Mouse (Mus musculus) kidney, embryonic 16.5 days (tissue): ENCODE data around the gene Anxa9. TPM values are rescaled to one million over a fixed set of nuclear protein-coding genes. Genes with fewer than 3 reads are reported as not detected.

Source experiments
- ATAC-seq: fragments of 200-750 bp; cut with Nextera tagmentation; 2 replicates; pipeline ENCODE4 v1.8.0; 2017; ENCODE audit warnings: moderate TSS enrichment; ENCODE audit not compliant: low FRiP score, low TSS enrichment
- H3K27ac ChIP-seq: fragments of 300-500 bp; sonication (generic); 2 replicates; pipeline ENCODE4 v1.5.1; 2014; ENCODE audit warnings: low read length
- H3K27me3 ChIP-seq: fragments of 300-500 bp; sonication (generic); 2 replicates; pipeline ENCODE4 v1.6.1; 2014; ENCODE audit warnings: low read length, control low read depth, mixed read lengths; ENCODE audit not compliant: insufficient read depth
- H3K36me3 ChIP-seq: fragments of 300-500 bp; sonication (generic); 2 replicates; pipeline ENCODE4 v1.6.1; 2014; ENCODE audit warnings: low read length, control low read depth, mixed read lengths; ENCODE audit not compliant: insufficient read depth
- H3K4me1 ChIP-seq: fragments of 300-500 bp; sonication (generic); 2 replicates; pipeline ENCODE4 v1.6.1; 2014; ENCODE audit warnings: low read length, control low read depth, mixed read lengths; ENCODE audit not compliant: insufficient read depth
- H3K4me2 ChIP-seq: fragments of 300-500 bp; sonication (generic); replicated peaks from 2 replicates; pipeline ENCODE4 v1.6.1; 2014; ENCODE audit warnings: low read depth, low read length
- H3K4me3 ChIP-seq: fragments of 300-500 bp; sonication (generic); 2 replicates; pipeline ENCODE4 v1.5.1; 2014; ENCODE audit warnings: mild to moderate bottlenecking, low read length
- H3K9ac ChIP-seq: fragments of 300-500 bp; sonication (generic); replicated peaks from 2 replicates; pipeline ENCODE4 v1.6.1; 2014; ENCODE audit warnings: low read length
- H3K9me3 ChIP-seq: fragments of 300-500 bp; sonication (generic); 2 replicates; pipeline ENCODE4 v1.6.1; 2016; ENCODE audit warnings: low read length, control low read depth
- WGBS: fragments of 180-500 bp; shearing (Covaris S2); extraction: QIAGEN DNeasy Blood & Tissue Kit; methylation state at CpG from one replicate; pipeline ENCODE4 v1.1.7; 2014; 5-methylcytosine and 5-hydroxymethylcytosine counted together
- polyA plus RNA-seq: library from polyadenylated mRNA; unstranded; fragments of >200 nt; fragmentation: Nextera tagmentation; extraction: Ambion mirVana; gene quantifications from 2 replicates; pipeline ENCODE4 v1.2.1, GENCODE M21; 2015

Anxa9 gene
- polyA plus RNA-seq, 1 experiment from 2014 or later, result 8.6 TPM

DNA sequence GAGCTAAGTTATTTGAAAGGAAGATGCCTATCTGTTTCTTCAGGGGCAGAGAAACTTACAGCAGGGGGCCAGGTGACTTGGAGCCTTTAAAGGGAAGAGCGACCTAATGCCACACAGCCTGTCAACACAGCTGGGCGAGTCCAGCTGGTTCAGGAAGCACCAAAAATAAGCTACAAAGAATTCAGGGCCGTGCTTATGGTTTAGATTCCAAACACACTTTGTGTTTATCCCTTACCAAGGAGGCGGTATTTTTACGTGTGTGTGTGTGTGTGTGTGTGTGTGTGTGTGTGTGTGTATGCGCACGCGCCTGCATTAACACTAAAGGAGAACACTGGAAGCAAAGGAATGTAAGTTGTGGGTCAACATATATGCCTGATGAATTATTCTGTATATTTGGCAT is 26.2 kb downstream of the Anxa9 start:
- Histone ChIP-seq H3K9me3 (no peaks in the 10 kb centered on the region), H3K4me2 (peak overlapping the region; percentile 80), H3K4me3 (peak overlapping the region; percentile 73), H3K27ac (peak overlapping the region; percentile 92), H3K4me1 (peaks cover 36% of the 10 kb centered on the region), H3K36me3 (no peaks in the 10 kb centered on the region), H3K9ac (peak overlapping the region; percentile 86), H3K27me3 (no peaks in the 10 kb centered on the region)
- ATAC-seq, result no peak
- WGBS, result 14% methylated on average over 8 of the region's 8 CpGs

DNA sequence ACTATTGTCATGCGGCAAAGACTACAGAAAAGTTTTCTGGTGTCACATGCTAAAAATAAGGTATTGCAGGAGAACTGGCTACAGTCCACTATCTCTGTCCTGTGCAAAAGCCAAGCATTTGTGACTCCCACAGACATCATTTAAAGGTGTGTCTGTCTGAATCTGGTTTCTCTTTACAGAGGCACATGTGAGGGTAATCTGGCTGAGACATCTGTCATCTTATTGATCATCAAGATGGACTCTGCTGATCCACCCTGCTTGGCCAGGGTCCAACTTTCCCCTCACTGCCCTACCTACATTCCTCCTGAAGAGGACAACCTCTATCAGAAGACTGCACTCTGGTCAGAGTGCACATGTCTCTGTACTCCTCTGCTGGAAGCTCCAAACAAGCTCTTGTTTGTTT is 29.8 kb downstream of the Anxa9 start:
- H3K27me3 ChIP-seq, result no peaks in the 10 kb centered on the region
- no peak overlapping the region for H3K4me3 ChIP-seq
- H3K4me2 ChIP-seq, result no peak overlapping the region
- peaks cover 15% of the 10 kb centered on the region for H3K4me1 ChIP-seq
- H3K27ac ChIP-seq, result peak overlapping the region; percentile 23; the same call in 1 of the 2 replicates
- no peak overlapping the region for H3K9ac ChIP-seq
- H3K36me3 ChIP-seq, result no peaks in the 10 kb centered on the region
- 71% methylated on average over 1 of the region's 1 CpGs for WGBS
- no peak for ATAC-seq
- H3K9me3 ChIP-seq, result no peaks in the 10 kb centered on the region

DNA sequence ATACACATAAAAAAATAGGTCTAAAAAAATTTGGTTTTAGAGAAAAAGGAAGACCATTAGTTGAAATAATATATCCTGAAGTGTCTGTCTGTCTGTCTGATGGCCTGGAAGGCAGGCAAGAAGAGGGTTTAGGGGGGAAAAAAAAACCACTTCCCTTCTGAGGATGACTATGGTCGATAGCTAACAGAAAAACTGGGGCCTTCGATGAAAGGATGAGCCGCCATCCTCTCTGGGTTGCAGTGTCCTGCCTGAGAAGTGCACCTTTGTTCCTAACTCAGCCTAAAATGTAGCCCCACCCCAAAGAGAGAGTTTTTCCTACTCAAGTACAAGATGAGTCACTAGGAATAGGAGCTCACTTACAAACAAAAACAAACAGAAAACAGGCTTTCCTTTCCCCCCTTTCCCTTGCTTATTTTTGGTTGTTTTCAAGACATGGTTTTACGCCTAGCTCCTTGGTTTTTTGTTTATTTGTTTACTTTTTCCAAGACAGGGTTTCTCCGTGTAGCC is 30.5 kb downstream of the Anxa9 start:
- Histone ChIP-seq H3K27me3 (no peaks in the 10 kb centered on the region), H3K4me1 (peaks cover 15% of the 10 kb centered on the region), H3K9me3 (no peaks in the 10 kb centered on the region), H3K9ac (no peak overlapping the region), H3K36me3 (no peaks in the 10 kb centered on the region), H3K4me2 (no peak overlapping the region), H3K4me3 (no peak overlapping the region), H3K27ac (no peak overlapping the region)
- WGBS, result 52% methylated on average over 5 of the region's 5 CpGs
- no peak for ATAC-seq

DNA sequence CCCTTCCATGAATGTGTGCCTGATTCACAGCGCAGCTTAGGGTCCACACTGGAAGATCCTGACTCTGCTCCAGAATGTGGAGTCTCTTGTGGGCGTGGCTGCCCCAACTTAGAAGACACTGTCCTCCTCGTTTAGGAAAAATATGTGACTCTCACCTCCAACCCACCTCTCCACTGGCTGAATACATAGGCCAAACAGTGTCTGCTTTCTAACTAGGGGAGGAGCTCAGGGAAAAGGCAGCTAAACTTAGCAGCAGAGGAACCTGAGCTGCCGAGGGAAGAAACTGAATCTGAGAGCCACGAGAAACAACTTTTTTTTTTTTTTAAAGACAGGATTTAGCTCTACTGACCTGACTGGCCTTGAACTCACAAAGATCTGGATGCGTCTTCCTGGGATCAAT is 31.8 kb downstream of the Anxa9 start:
- Histone ChIP-seq H3K36me3 (no peaks in the 10 kb centered on the region), H3K4me2 (no peak overlapping the region), H3K9ac (no peak overlapping the region), H3K27ac (no peak overlapping the region), H3K4me3 (no peak overlapping the region), H3K27me3 (no peaks in the 10 kb centered on the region), H3K9me3 (no peaks in the 10 kb centered on the region), H3K4me1 (peaks cover 10% of the 10 kb centered on the region)
- WGBS, result 54% methylated on average over 6 of the region's 6 CpGs
- ATAC-seq, result no peak

GRCm38 (mm10) chr3:95274453-95274852 is 32.5 kb downstream of the Anxa9 start:
- H3K27ac ChIP-seq, result no peak overlapping the region
- WGBS, result 99% methylated on average over 4 of the region's 4 CpGs
- no peaks in the 10 kb centered on the region for H3K27me3 ChIP-seq
- peaks cover 14% of the 10 kb centered on the region for H3K4me1 ChIP-seq
- ATAC-seq, result no peak
- no peak overlapping the region for H3K4me3 ChIP-seq
- no peaks in the 10 kb centered on the region for H3K9me3 ChIP-seq
- no peaks in the 10 kb centered on the region for H3K36me3 ChIP-seq
- H3K4me2 ChIP-seq, result no peak overlapping the region
- no peak overlapping the region for H3K9ac ChIP-seq

GRCm38 (mm10) chr3:95273471-95273870 is 33.5 kb downstream of the Anxa9 start:
- H3K4me1 ChIP-seq, result peaks cover 14% of the 10 kb centered on the region
- H3K4me3 ChIP-seq, result no peak overlapping the region
- H3K9ac ChIP-seq, result no peak overlapping the region
- no peak overlapping the region for H3K4me2 ChIP-seq
- no peak overlapping the region for H3K27ac ChIP-seq
- 94% methylated on average over 5 of the region's 5 CpGs for WGBS
- ATAC-seq, result no peak
- no peaks in the 10 kb centered on the region for H3K36me3 ChIP-seq
- no peaks in the 10 kb centered on the region for H3K27me3 ChIP-seq
- H3K9me3 ChIP-seq, result no peaks in the 10 kb centered on the region

DNA sequence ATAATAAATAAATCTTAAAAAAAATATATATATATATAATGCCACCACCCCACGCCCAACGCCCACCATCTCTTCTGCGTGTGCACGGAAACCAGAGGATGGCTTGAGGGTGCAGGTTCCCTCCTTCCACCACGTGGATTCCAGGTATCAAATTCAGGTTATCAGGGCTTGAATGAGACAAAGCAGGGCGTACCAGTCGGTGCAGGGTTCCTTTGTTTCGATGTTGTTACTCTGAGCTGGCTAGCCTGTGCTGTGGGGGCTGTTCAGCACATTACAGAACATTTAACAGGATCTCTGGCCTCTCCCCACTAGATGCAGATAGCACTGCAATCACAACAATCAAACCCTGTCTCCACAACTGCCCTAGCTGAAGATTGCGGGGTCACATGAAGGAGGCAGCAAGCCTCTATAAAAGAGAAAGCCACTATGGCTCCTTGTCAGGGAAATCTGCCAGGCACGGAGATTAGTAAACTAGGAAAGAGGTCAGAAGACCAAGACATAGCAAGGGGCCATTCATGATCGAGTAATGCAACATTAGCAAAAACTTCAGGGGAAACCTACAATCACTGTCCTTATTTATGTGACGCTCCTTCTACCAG is 36.1 kb downstream of the Anxa9 start:
- Histone ChIP-seq H3K4me3 (no peak overlapping the region), H3K27ac (no peak overlapping the region), H3K27me3 (no peaks in the 10 kb centered on the region), H3K4me2 (no peak overlapping the region), H3K4me1 (peaks cover 3% of the 10 kb centered on the region; the same call in 1 of the 2 replicates), H3K9ac (no peak overlapping the region), H3K36me3 (peaks cover 12% of the 10 kb centered on the region), H3K9me3 (no peaks in the 10 kb centered on the region)
- no peak for ATAC-seq
- WGBS, result 81% methylated on average over 12 of the region's 12 CpGs

GRCm38 (mm10) chr3:95269789-95270188 is 37.2 kb downstream of the Anxa9 start:
- no peak overlapping the region; the same call in 1 of the 2 replicates for H3K27ac ChIP-seq

GRCm38 (mm10) chr3:95267855-95268254 is 39.1 kb downstream of the Anxa9 start:
- Histone ChIP-seq H3K9ac (no peak overlapping the region), H3K27ac (no peak overlapping the region), H3K36me3 (peaks cover 12% of the 10 kb centered on the region), H3K4me3 (no peak overlapping the region), H3K27me3 (no peaks in the 10 kb centered on the region), H3K9me3 (no peaks in the 10 kb centered on the region), H3K4me2 (no peak overlapping the region), H3K4me1 (peaks cover 3% of the 10 kb centered on the region; the same call in 1 of the 2 replicates)
- no peak for ATAC-seq

More at GRCm38 (mm10) chr3:95269789-95270188, 37.2 kb downstream of the Anxa9 start:
- no peaks in the 10 kb centered on the region for H3K9me3 ChIP-seq
- H3K4me3 ChIP-seq, result no peak overlapping the region
- no peak overlapping the region for H3K4me2 ChIP-seq
- peaks cover 12% of the 10 kb centered on the region for H3K36me3 ChIP-seq
- H3K4me1 ChIP-seq, result peaks cover 3% of the 10 kb centered on the region; the same call in 1 of the 2 replicates
- no peak for ATAC-seq
- no peak overlapping the region for H3K9ac ChIP-seq
- 76% methylated on average over 5 of the region's 5 CpGs for WGBS
- no peaks in the 10 kb centered on the region for H3K27me3 ChIP-seq

DNA sequence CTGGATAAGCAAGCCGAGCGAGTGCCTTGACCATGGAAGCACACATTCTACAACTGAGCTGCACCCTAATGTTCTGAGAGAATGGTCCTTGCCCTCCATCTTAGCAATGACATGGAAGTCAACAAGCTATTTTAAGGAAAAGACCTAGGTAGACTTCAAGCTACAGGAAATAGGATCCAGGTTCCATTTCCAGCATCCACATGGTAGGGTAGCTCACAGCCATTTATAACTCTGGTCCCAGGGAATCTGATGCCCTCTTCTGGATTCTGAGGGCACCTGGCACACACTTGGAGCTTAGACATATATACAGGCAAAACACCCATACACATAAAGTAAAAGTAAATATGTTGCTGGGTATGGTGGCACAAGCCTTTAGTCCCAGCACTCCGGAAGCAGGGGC is 40.9 kb downstream of the Anxa9 start:
- 89% methylated on average over 3 of the region's 3 CpGs for WGBS
- Histone ChIP-seq H3K27me3 (no peaks in the 10 kb centered on the region), H3K9ac (no peak overlapping the region), H3K36me3 (peaks cover 23% of the 10 kb centered on the region), H3K4me1 (peaks cover 3% of the 10 kb centered on the region; the same call in 1 of the 2 replicates), H3K4me3 (no peak overlapping the region), H3K27ac (no peak overlapping the region), H3K9me3 (no peaks in the 10 kb centered on the region), H3K4me2 (no peak overlapping the region)
- ATAC-seq, result no peak
